Mouse (Mus musculus): ENCODE data around the gene Klf1. TPM values are rescaled to one million over a fixed set of nuclear protein-coding genes. Genes with fewer than 3 reads are reported as not detected.

Klf1 gene
- 323 and 405 TPM in 2 replicates for polyA plus RNA-seq (2015; fragmentation: Nextera tagmentation; extraction: Ambion mirVana)

GRCm38 (mm10) chr8:84901752-84902151, at the start of gene Klf1:
Klf1 (plus strand) TSS chr8:84901928.

GRCm38 (mm10) chr8:84856864-84857441, 44.8 kb upstream of the Klf1 start, which contains the start of gene Farsa:
Farsa (plus strand) TSS chr8:84856989.

GRCm38 (mm10) chr8:84871376-84872308, 30.1 kb upstream of the Klf1 start, which contains the start of gene Syce2:
Syce2 (plus strand) TSS chr8:84872111.

GRCm38 (mm10) chr8:84893709-84894134, 8.0 kb upstream of the Klf1 start, which contains the start of gene Gcdh:
Gcdh (minus strand) TSS chr8:84893921.

GRCm38 (mm10) chr8:84908421-84909161, 6.9 kb downstream of the Klf1 start, which contains the start of gene Dnase2a:
Dnase2a (plus strand) TSS chr8:84908560.

GRCm38 (mm10) chr8:84936962-84937546, 35.3 kb downstream of the Klf1 start, which contains the start of gene Mast1:
Mast1 (minus strand) TSS chr8:84937359.

GRCm38 (mm10) chr8:84946528-84947240, 45.0 kb downstream of the Klf1 start, which contains the start of gene Rtbdn:
Rtbdn (plus strand) TSS chr8:84946991.

Other genes starting within 250 kb of the Klf1 start
- gene Ier2, start 239.1 kb upstream of the Klf1 start, polyA plus RNA-seq (2015; fragmentation: Nextera tagmentation; extraction: Ambion mirVana) = 34.3 and 41.9 TPM in 2 replicates
- gene Trmt1, start 215.6 kb upstream of the Klf1 start, polyA plus RNA-seq (2015; fragmentation: Nextera tagmentation; extraction: Ambion mirVana) = 35.9 and 39.7 TPM in 2 replicates
- 7.3 and 7.6 TPM in 2 replicates for gene Nacc1, start 214.1 kb upstream of the Klf1 start, polyA plus RNA-seq (2015; fragmentation: Nextera tagmentation; extraction: Ambion mirVana)
- 60.3 and 61.8 TPM in 2 replicates for gene Lyl1, start 200.5 kb upstream of the Klf1 start, polyA plus RNA-seq (2015; fragmentation: Nextera tagmentation; extraction: Ambion mirVana)
- 17.8 and 19.5 TPM in 2 replicates for gene G430095P16Rik, start 178.9 kb upstream of the Klf1 start, polyA plus RNA-seq (2015; fragmentation: Nextera tagmentation; extraction: Ambion mirVana)
- gene Nfix, start 101.6 kb upstream of the Klf1 start, polyA plus RNA-seq (2015; fragmentation: Nextera tagmentation; extraction: Ambion mirVana) = 14.2 and 15.5 TPM in 2 replicates
- gene Dand5, start 79.1 kb upstream of the Klf1 start, polyA plus RNA-seq (2015; fragmentation: Nextera tagmentation; extraction: Ambion mirVana) = 3.4 and 3.7 TPM in 2 replicates
- 42.0 and 45.4 TPM in 2 replicates for gene Gadd45gip1, start 70.4 kb upstream of the Klf1 start, polyA plus RNA-seq (2015; fragmentation: Nextera tagmentation; extraction: Ambion mirVana)
- 257 and 273 TPM in 2 replicates for gene Rad23a, start 61.3 kb upstream of the Klf1 start, polyA plus RNA-seq (2015; fragmentation: Nextera tagmentation; extraction: Ambion mirVana)
- 262 and 293 TPM in 2 replicates for gene Calr, start 55.0 kb upstream of the Klf1 start, polyA plus RNA-seq (2015; fragmentation: Nextera tagmentation; extraction: Ambion mirVana)
- gene Farsa, start 44.9 kb upstream of the Klf1 start, polyA plus RNA-seq (2015; fragmentation: Nextera tagmentation; extraction: Ambion mirVana) = 63.1 and 64.4 TPM in 2 replicates
- 100 and 115 TPM in 2 replicates for gene Syce2, start 29.8 kb upstream of the Klf1 start, polyA plus RNA-seq (2015; fragmentation: Nextera tagmentation; extraction: Ambion mirVana)
- gene Gcdh, start 8.0 kb upstream of the Klf1 start, polyA plus RNA-seq (2015; fragmentation: Nextera tagmentation; extraction: Ambion mirVana) = 22.5 and 24.8 TPM in 2 replicates
- gene Dnase2a, start 6.6 kb downstream of the Klf1 start, polyA plus RNA-seq (2015; fragmentation: Nextera tagmentation; extraction: Ambion mirVana) = 29.2 TPM in 2 replicates
- 0.22 and 0.30 TPM in 2 replicates for gene Mast1, start 35.4 kb downstream of the Klf1 start, polyA plus RNA-seq (2015; fragmentation: Nextera tagmentation; extraction: Ambion mirVana)
- gene Rtbdn, start 45.1 kb downstream of the Klf1 start, polyA plus RNA-seq (2015; fragmentation: Nextera tagmentation; extraction: Ambion mirVana) = 0.19 TPM in 1 of 2 replicates, not detected in the other
- gene Gm49661, start 67.5 kb downstream of the Klf1 start, polyA plus RNA-seq (2015; fragmentation: Nextera tagmentation; extraction: Ambion mirVana) = not detected in 2 replicates
- 1,795 and 2,054 TPM in 2 replicates for gene Prdx2, start 67.7 kb downstream of the Klf1 start, polyA plus RNA-seq (2015; fragmentation: Nextera tagmentation; extraction: Ambion mirVana)
- 139 and 165 TPM in 2 replicates for gene Rnaseh2a, start 67.8 kb downstream of the Klf1 start, polyA plus RNA-seq (2015; fragmentation: Nextera tagmentation; extraction: Ambion mirVana)
- gene Junb, start 76.8 kb downstream of the Klf1 start, polyA plus RNA-seq (2015; fragmentation: Nextera tagmentation; extraction: Ambion mirVana) = 22.6 and 26.1 TPM in 2 replicates
- gene Hook2, start 88.7 kb downstream of the Klf1 start, polyA plus RNA-seq (2015; fragmentation: Nextera tagmentation; extraction: Ambion mirVana) = 5.2 and 5.7 TPM in 2 replicates
- gene Best2, start 112.6 kb downstream of the Klf1 start, polyA plus RNA-seq (2015; fragmentation: Nextera tagmentation; extraction: Ambion mirVana) = 0.08 TPM in 1 of 2 replicates, not detected in the other
- gene Asna1, start 123.4 kb downstream of the Klf1 start, polyA plus RNA-seq (2015; fragmentation: Nextera tagmentation; extraction: Ambion mirVana) = 59.9 and 62.1 TPM in 2 replicates
- 96.0 and 106 TPM in 2 replicates for gene Trir, start 124.9 kb downstream of the Klf1 start, polyA plus RNA-seq (2015; fragmentation: Nextera tagmentation; extraction: Ambion mirVana)
- 16.3 and 17.1 TPM in 2 replicates for gene Tnpo2, start 135.0 kb downstream of the Klf1 start, polyA plus RNA-seq (2015; fragmentation: Nextera tagmentation; extraction: Ambion mirVana)
- gene Fbxw9, start 158.1 kb downstream of the Klf1 start, polyA plus RNA-seq (2015; fragmentation: Nextera tagmentation; extraction: Ambion mirVana) = 7.7 and 11.9 TPM in 2 replicates
- 0.51 TPM in 1 of 2 replicates, not detected in the other for gene Gm5741, start 166.1 kb downstream of the Klf1 start, polyA plus RNA-seq (2015; fragmentation: Nextera tagmentation; extraction: Ambion mirVana)
- gene Dhps, start 169.8 kb downstream of the Klf1 start, polyA plus RNA-seq (2015; fragmentation: Nextera tagmentation; extraction: Ambion mirVana) = 34.8 and 37.4 TPM in 2 replicates
- gene Wdr83os, start 178.8 kb downstream of the Klf1 start, polyA plus RNA-seq (2015; fragmentation: Nextera tagmentation; extraction: Ambion mirVana) = 100 and 103 TPM in 2 replicates
- gene Wdr83, start 179.4 kb downstream of the Klf1 start, polyA plus RNA-seq (2015; fragmentation: Nextera tagmentation; extraction: Ambion mirVana) = 28.5 and 33.2 TPM in 2 replicates
- 41.9 and 56.5 TPM in 2 replicates for gene Man2b1, start 181.3 kb downstream of the Klf1 start, polyA plus RNA-seq (2015; fragmentation: Nextera tagmentation; extraction: Ambion mirVana)
- 0.40 and 0.47 TPM in 2 replicates for gene Zfp791, start 221.2 kb downstream of the Klf1 start, polyA plus RNA-seq (2015; fragmentation: Nextera tagmentation; extraction: Ambion mirVana)
- not detected in 2 replicates for gene Cks1brt, start 250.0 kb downstream of the Klf1 start, polyA plus RNA-seq (2015; fragmentation: Nextera tagmentation; extraction: Ambion mirVana)

Measured in spleen, postnatal 0 days (tissue).